Mouse (Mus musculus): ENCODE results near the gene Chrna7.

Chrna7 gene

DNA sequence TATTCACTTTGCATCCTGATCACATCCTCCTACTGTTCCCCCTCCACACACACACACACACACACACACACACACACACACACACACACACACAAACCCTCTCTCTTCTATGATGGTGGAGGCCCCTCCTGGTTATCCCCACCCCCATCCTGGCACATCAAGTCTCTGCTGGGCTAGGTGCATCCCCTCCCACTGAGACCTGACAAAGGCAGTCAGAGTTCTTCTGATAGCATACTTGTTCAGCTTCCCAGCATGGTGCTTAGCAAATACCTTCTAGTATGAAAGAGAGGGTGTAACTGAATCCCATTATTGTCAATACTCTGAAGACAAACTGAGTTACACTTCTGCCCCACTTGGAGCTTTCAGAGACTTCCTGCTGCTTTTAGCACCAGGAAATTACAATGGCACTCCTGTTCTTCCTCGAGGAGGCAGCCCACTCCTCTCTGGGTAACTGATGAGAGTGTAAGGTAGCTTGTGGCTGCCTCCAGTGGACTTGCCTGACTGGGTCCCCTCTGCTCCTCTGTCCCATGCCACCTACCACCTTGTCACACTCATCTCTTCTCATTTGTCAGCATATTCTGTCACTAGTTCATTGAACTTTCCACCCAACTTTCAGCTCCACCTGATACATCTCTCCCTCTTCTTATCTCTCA lies 127.9 kb downstream of the Chrna7 start:
- no peak for DNase-seq (ENCODE audit: low read depth, low spot score)

DNA sequence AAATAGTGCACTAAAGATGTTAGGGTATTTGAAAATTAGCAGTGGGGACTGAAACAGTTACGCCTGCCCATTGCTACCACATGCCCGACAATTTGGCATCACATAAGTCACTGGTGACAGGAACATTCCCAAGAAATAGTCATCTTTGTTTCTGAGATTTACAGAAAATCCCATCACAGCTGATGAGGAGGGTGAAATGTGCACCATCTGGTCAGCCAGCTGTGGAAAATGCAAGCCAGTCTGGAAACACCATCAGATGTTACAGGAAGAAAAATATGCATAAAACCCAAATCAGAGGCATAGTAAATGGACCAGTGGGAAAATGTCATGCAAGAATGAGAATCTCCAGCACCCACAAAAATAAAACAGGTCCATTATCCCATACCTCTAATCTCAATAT lies 151.4 kb downstream of the Chrna7 start:
- DNase-seq (ENCODE audit: low read depth, low spot score), result no peak

Measured in forelimb bud, embryonic 11.5 days (tissue).